Mouse (Mus musculus) limb, embryonic 11.5 days (tissue): ENCODE data around the gene Trpm4. TPM values are rescaled to one million over a fixed set of nuclear protein-coding genes. Genes with fewer than 3 reads are reported as not detected.
"Not testable (repeated sequence)": the region's sequence is repeated elsewhere in the genome, so short reads cannot be mapped to it uniquely, and the experiment has no call there.

Source experiments
- ATAC-seq: fragments of 200-750 bp; cut with Nextera tagmentation; 2 replicates; pipeline ENCODE4 v1.8.0; 2017; ENCODE audit warnings: low read depth; ENCODE audit not compliant: insufficient number of reproducible peaks, low FRiP score, low TSS enrichment
- DNase-seq: peaks from one replicate; pipeline ENCODE4 v3.0.0-alpha.2; 2015; ENCODE audit warnings: low spot score
- H3K27ac ChIP-seq: fragments of 300-500 bp; sonication (generic); replicated peaks from 2 replicates; pipeline ENCODE4 v1.5.1; 2014; ENCODE audit warnings: low read depth, mild to moderate bottlenecking, low read length
- H3K27me3 ChIP-seq: fragments of 300-500 bp; sonication (generic); 2 replicates; pipeline ENCODE4 v1.6.1; 2014; ENCODE audit warnings: mild to moderate bottlenecking, low read length, mixed read lengths; ENCODE audit not compliant: control insufficient read depth, insufficient read depth
- H3K36me3 ChIP-seq: fragments of 300-500 bp; sonication (generic); 2 replicates; pipeline ENCODE4 v1.6.1; 2014; ENCODE audit warnings: mild to moderate bottlenecking, low read length, moderate library complexity, mixed read lengths; ENCODE audit not compliant: control insufficient read depth, insufficient read depth
- H3K4me1 ChIP-seq: fragments of 300-500 bp; sonication (generic); 2 replicates; pipeline ENCODE4 v1.6.1; 2014; ENCODE audit warnings: low read length, mixed read lengths; ENCODE audit not compliant: control insufficient read depth, insufficient read depth
- H3K4me2 ChIP-seq: fragments of 300-500 bp; sonication (generic); 2 replicates; pipeline ENCODE4 v1.6.1; 2014; ENCODE audit warnings: low read depth, mild to moderate bottlenecking, moderate library complexity; ENCODE audit not compliant: severe bottlenecking
- H3K4me3 ChIP-seq: fragments of 300-500 bp; sonication (generic); 2 replicates; pipeline ENCODE4 v1.5.1; 2014; ENCODE audit warnings: low read depth, low read length
- H3K9ac ChIP-seq: fragments of 300-500 bp; sonication (generic); 2 replicates; pipeline ENCODE4 v1.6.1; 2014; ENCODE audit warnings: mild to moderate bottlenecking, low read length
- H3K9me3 ChIP-seq: fragments of 300-500 bp; sonication (generic); 2 replicates; pipeline ENCODE4 v1.6.1; 2016; ENCODE audit warnings: low read length; ENCODE audit not compliant: control insufficient read depth
- WGBS: fragments of 180-500 bp; shearing (Covaris S2); extraction: QIAGEN DNeasy Blood & Tissue Kit; methylation state at CpG from one replicate; pipeline ENCODE4 v1.1.7; 2014; 5-methylcytosine and 5-hydroxymethylcytosine counted together
- polyA plus RNA-seq: library from polyadenylated mRNA; unstranded; fragments of >200 nt; fragmentation: Nextera tagmentation; extraction: Ambion mirVana; gene quantifications from 2 replicates; pipeline ENCODE4 v1.2.1, GENCODE M21; 2014

The Trpm4 gene
- polyA plus RNA-seq, 1 experiment from 2014 or later, result 6.7 TPM

DNA sequence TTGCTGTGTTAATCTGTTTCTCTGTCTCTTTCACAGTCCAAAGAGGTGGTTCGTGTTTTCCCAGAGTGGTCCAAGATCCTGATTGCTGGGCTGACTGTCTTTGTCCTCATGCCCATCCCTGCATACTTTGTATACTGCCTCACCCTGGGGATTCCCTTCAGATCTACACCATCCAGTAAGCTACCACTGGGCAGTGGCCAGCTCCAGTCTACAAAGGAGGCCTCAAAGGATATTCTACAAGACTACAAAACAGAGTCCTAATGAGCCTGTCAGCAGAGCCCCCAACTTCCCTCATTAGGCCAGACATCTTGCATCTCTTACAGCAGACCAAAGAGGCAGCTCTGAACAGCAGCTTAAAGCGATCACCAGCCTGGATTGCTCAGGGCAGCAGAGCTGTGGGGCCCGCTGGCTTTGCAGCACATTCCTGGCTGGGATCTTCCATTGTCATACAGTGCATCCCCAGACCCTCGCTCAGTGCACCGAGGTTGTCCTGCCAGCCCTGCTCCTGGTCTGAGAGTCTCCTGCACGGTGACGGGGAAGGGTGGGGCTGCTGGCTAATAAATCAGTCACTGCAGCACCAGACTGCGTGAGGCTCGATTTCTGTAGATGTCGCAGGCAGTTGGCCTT is 60.7 kb downstream of the Trpm4 start:
- H3K9ac ChIP-seq, result no peak overlapping the region
- peaks cover 8% of the 10 kb centered on the region for H3K4me1 ChIP-seq
- H3K36me3 ChIP-seq, result no peaks in the 10 kb centered on the region
- peaks cover 5% of the 10 kb centered on the region; the same call in 1 of the 2 replicates for H3K27me3 ChIP-seq
- no peak overlapping the region for H3K4me2 ChIP-seq
- H3K9me3 ChIP-seq, result no peaks in the 10 kb centered on the region
- no peak overlapping the region for H3K4me3 ChIP-seq
- DNase-seq, result no peak
- H3K27ac ChIP-seq, result no peak overlapping the region
- WGBS, result 36% methylated on average over 10 of the region's 10 CpGs
- ATAC-seq, result no peak

- Histone ChIP-seq H3K9me3 (no peaks in the 10 kb centered on the region), H3K4me3 (no peak overlapping the region), H3K4me1 (peaks cover 7% of the 10 kb centered on the region), H3K27ac (no peak overlapping the region), H3K4me2 (no peak overlapping the region), H3K36me3 (no peaks in the 10 kb centered on the region), H3K9ac (no peak overlapping the region), H3K27me3 (no peaks in the 10 kb centered on the region)
- DNase-seq (no peak), ATAC-seq (no peak)
- WGBS, result 72% methylated on average over 1 of the region's 1 CpGs
Measured at GRCm38 (mm10) chr7:45265518-45265917, 68.1 kb downstream of the Trpm4 start.

DNA sequence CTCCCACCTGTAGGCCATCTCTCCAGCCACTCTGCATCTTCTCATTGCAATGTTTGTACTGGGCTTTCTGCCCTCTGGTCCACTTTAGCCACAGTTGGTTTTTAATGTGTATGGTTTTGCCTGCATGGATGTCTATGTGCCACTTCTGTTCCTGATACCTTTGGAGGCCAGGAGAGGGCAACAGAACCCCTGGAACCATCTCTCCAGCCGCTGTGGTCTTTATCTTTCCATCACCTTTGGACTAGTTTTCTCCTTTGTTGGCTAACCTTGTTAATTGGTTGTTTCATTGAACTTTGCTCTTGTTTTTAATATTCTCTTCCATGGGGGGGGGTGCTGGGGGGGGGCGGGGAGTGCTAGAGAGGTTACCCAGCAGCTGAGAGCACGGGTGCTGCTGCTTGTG is 69.2 kb downstream of the Trpm4 start:
- Histone ChIP-seq H3K4me1 (peaks cover 7% of the 10 kb centered on the region), H3K9ac (no peak overlapping the region), H3K36me3 (no peaks in the 10 kb centered on the region), H3K27me3 (no peaks in the 10 kb centered on the region), H3K27ac (no peak overlapping the region), H3K4me2 (no peak overlapping the region), H3K9me3 (no peaks in the 10 kb centered on the region), H3K4me3 (no peak overlapping the region)
- ATAC-seq, result no peak
- WGBS, result 81% methylated on average over 3 of the region's 3 CpGs
- no peak for DNase-seq

DNA sequence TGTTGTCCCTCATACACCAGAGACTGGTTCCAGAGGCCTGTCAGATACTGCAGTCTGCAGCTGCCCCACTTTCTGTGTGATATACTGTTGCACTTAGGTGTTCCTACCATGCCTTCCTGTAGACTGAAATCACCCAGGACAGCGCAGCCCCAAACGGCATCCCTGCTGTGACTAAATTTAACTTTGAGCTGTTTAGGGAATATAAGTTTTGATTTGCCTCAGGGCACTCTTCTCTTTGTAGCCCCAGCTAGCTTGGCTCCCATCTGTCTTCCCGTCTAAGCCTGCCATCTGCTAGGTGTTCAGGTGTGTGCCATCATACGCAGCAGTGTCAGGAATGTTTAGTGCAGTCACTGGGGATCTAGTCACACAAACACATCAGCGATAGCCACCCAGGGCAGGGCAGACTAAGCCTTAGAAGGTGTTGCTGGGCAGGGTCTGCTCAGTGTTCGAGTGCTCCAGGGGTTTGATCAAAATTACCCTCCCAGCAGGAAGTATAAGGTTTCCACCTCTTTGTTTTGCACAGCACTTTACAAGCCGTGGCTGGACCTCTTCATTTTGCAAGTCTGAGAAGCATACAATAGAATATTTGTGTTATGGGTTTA is 70.5 kb downstream of the Trpm4 start:
- H3K9ac ChIP-seq, result no peak overlapping the region
- no peak overlapping the region for H3K4me3 ChIP-seq
- no peaks in the 10 kb centered on the region for H3K9me3 ChIP-seq
- no peaks in the 10 kb centered on the region for H3K27me3 ChIP-seq
- ATAC-seq, result no peak
- no peak overlapping the region for H3K27ac ChIP-seq
- no peak overlapping the region for H3K4me2 ChIP-seq
- H3K36me3 ChIP-seq, result no peaks in the 10 kb centered on the region
- no peak for DNase-seq
- H3K4me1 ChIP-seq, result peaks cover 5% of the 10 kb centered on the region
- 63% methylated on average over 7 of the region's 7 CpGs for WGBS

- Histone ChIP-seq H3K4me2 (no peak overlapping the region), H3K27me3 (no peaks in the 10 kb centered on the region), H3K27ac (no peak overlapping the region), H3K36me3 (no peaks in the 10 kb centered on the region), H3K9me3 (no peaks in the 10 kb centered on the region), H3K4me1 (no peaks in the 10 kb centered on the region), H3K9ac (no peak overlapping the region), H3K4me3 (no peak overlapping the region)
- 64% methylated on average over 7 of the region's 7 CpGs for WGBS
- DNase-seq (no peak), ATAC-seq (no peak)
Measured at GRCm38 (mm10) chr7:45262266-45262665, 71.3 kb downstream of the Trpm4 start.

GRCm38 (mm10) chr7:45259281-45259680 is 74.3 kb downstream of the Trpm4 start:
- no peak overlapping the region for H3K27ac ChIP-seq
- ATAC-seq (no peak), DNase-seq (no peak)
- H3K4me1 ChIP-seq, result no peaks in the 10 kb centered on the region
- H3K4me2 ChIP-seq, result no peak overlapping the region
- H3K9ac ChIP-seq, result no peak overlapping the region
- H3K9me3 ChIP-seq, result no peaks in the 10 kb centered on the region
- no peaks in the 10 kb centered on the region for H3K27me3 ChIP-seq
- no peaks in the 10 kb centered on the region for H3K36me3 ChIP-seq
- no peak overlapping the region for H3K4me3 ChIP-seq
- WGBS, result 82% methylated on average over 8 of the region's 8 CpGs

DNA sequence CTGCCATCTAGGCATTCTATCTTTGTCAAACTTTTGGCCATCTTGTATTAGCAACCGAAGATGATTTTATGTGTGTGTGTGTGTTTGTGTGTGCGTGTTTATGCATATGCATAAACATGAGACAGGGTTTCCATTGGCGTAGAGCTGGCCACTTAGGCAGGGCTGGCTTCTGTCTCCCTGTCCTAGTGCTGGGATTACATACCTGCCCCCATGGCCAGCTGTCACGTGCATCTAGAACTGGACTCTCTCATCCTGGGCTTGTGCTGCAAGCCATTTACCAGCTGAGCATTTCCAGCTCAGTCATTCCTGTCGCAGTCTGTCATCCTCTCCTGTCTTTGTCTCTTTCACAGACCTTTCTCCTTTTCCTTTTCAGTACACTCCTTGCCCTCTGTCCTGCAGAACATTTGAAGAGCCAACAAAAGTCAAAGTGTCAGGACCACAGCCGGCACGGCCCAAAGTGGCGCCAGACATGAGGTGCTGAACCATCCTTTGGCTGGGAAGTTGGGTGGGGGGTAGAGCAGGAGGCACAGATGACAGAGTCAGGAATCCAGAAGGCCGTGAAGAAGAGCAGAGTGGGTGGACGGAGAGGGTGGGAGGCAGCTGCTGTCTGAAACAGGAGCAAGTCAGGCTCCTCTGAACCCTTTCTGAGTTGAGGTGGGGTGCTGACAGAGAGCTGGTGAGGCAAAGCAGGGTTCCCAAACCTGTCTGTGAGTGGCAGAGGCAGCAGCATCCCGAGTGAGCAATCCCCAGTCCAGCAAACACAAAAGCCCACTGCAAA is 76.3 kb downstream of the Trpm4 start:
- no peak overlapping the region for H3K4me3 ChIP-seq
- no peaks in the 10 kb centered on the region for H3K27me3 ChIP-seq
- H3K4me2 ChIP-seq, result no peak overlapping the region
- 59% methylated on average over 11 of the region's 11 CpGs for WGBS
- no peaks in the 10 kb centered on the region for H3K9me3 ChIP-seq
- no peak overlapping the region for H3K27ac ChIP-seq
- H3K4me1 ChIP-seq, result no peaks in the 10 kb centered on the region
- H3K9ac ChIP-seq, result no peak overlapping the region
- H3K36me3 ChIP-seq, result no peaks in the 10 kb centered on the region
- ATAC-seq (no peak), DNase-seq (no peak)

DNA sequence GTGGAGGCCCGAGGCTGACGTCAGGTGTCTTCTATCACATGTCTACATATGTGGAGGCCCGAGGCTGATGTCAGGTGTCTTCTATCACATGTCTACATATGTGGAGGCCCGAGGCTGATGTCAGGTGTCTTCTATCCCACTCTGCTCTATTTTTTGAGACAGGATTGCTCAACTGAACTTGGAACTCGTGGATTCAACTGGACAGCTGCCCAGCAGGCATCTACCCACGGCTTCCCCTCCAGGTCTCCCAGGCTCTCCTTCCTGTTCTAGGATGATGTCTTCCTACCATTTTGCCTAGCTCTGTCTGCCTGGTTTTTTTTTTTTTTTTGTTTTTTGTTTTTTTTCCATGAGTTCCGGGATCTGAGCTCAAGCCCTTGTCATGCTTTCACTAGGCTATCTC is 77.8 kb downstream of the Trpm4 start:
- H3K27me3 ChIP-seq, H3K36me3 ChIP-seq, H3K4me2 ChIP-seq, DNase-seq, H3K27ac ChIP-seq, H3K9me3 ChIP-seq, H3K4me1 ChIP-seq, H3K9ac ChIP-seq, ATAC-seq, H3K4me3 ChIP-seq: not testable (repeated sequence)
- WGBS, result 85% methylated on average over 5 of the region's 7 CpGs
